Mouse (Mus musculus) large intestine, adult 2 months (tissue): ENCODE measurements around the gene Kbtbd2. TPM values are rescaled to one million over a fixed set of nuclear protein-coding genes. Genes with fewer than 3 reads are reported as not detected.

Source experiments
- DNase-seq: peaks from one replicate; pipeline ENCODE4 v3.0.0-alpha.2; 2012; ENCODE audit warnings: low read depth, low spot score
- WGBS: fragments of 180-500 bp; shearing (Covaris S2); methylation state at CpG from one replicate; pipeline ENCODE4 v1.1.7; 2018; 5-methylcytosine and 5-hydroxymethylcytosine counted together
- polyA plus RNA-seq: library from polyadenylated mRNA; depleted of rRNA; stranded (reverse); fragments of >200 nt; gene quantifications from 2 replicates; pipeline ENCODE4 v1.2.3, GENCODE M21; 2012; rRNA removed

The Kbtbd2 gene
- polyA plus RNA-seq, 1 experiment, result 6.1 TPM

GRCm38 (mm10) chr6:56789336-56789735 lies 8.3 kb downstream of the Kbtbd2 start:
- 26% methylated on average over 3 of the region's 3 CpGs for WGBS
- DNase-seq, result no peak

GRCm38 (mm10) chr6:56787668-56788067 lies 9.9 kb downstream of the Kbtbd2 start:
- DNase-seq, result no peak
- WGBS, result 25% methylated on average over 2 of the region's 2 CpGs

GRCm38 (mm10) chr6:56785068-56785467 lies 12.5 kb downstream of the Kbtbd2 start:
- 49% methylated on average over 5 of the region's 5 CpGs for WGBS
- DNase-seq, result no peak

- 33% methylated on average over 4 of the region's 4 CpGs for WGBS
- DNase-seq, result peak; percentile 69
Measured at GRCm38 (mm10) chr6:56783561-56784272, 13.9 kb downstream of the Kbtbd2 start.

GRCm38 (mm10) chr6:56779636-56780035 lies 18.0 kb downstream of the Kbtbd2 start:
- DNase-seq, result no peak
- 91% methylated on average over 5 of the region's 5 CpGs for WGBS

GRCm38 (mm10) chr6:56775816-56776215 lies 21.8 kb downstream of the Kbtbd2 start:
- WGBS, result 28% methylated on average over 3 of the region's 3 CpGs
- no peak for DNase-seq

- 38% methylated on average over 4 of the region's 4 CpGs for WGBS
- no peak for DNase-seq
Measured at GRCm38 (mm10) chr6:56765696-56766095, 31.9 kb downstream of the Kbtbd2 start.

- no peak for DNase-seq
- 27% methylated on average over 3 of the region's 3 CpGs for WGBS
Measured at GRCm38 (mm10) chr6:56765265-56765664, 32.3 kb downstream of the Kbtbd2 start.

- no peak for DNase-seq
- 76% methylated on average over 1 of the region's 1 CpGs for WGBS
Measured at GRCm38 (mm10) chr6:56759324-56759723, 38.3 kb downstream of the Kbtbd2 start.

GRCm38 (mm10) chr6:56756117-56756516 lies 41.5 kb downstream of the Kbtbd2 start:
- 86% methylated on average over 1 of the region's 1 CpGs for WGBS
- no peak for DNase-seq

GRCm38 (mm10) chr6:56753719-56754118 lies 43.9 kb downstream of the Kbtbd2 start:
- 90% methylated on average over 3 of the region's 3 CpGs for WGBS
- no peak for DNase-seq

- WGBS, result 36% methylated on average over 5 of the region's 5 CpGs
- no peak for DNase-seq
Measured at GRCm38 (mm10) chr6:56745950-56746543, 51.6 kb downstream of the Kbtbd2 start.

GRCm38 (mm10) chr6:56732545-56732944 lies 65.1 kb downstream of the Kbtbd2 start:
- DNase-seq, result no peak
- 77% methylated on average over 2 of the region's 2 CpGs for WGBS

Other genes with a start within 250 kb of the Kbtbd2 start
- gene Pde1c, start 228.7 kb downstream of the Kbtbd2 start, polyA plus RNA-seq, result 0.36 and 0.80 TPM in 2 replicates
- gene Lsm5, start 93.1 kb downstream of the Kbtbd2 start, polyA plus RNA-seq, result 5.8 and 8.8 TPM in 2 replicates
- gene Avl9, start 82.9 kb downstream of the Kbtbd2 start, polyA plus RNA-seq, result 4.2 and 7.7 TPM in 2 replicates
- gene Fkbp9, start 34.2 kb upstream of the Kbtbd2 start, polyA plus RNA-seq, result 11.8 and 13.2 TPM in 2 replicates
- gene Nt5c3, start 126.1 kb upstream of the Kbtbd2 start, polyA plus RNA-seq, result 10.5 and 13.4 TPM in 2 replicates
- 0.07 TPM in 1 of 2 replicates, not detected in the other for gene Vmn1r4, start 126.2 kb upstream of the Kbtbd2 start, polyA plus RNA-seq
- gene Vmn1r5, start 172.5 kb upstream of the Kbtbd2 start, polyA plus RNA-seq, result not detected in 2 replicates
- not detected in 2 replicates for gene Vmn1r6, start 199.4 kb upstream of the Kbtbd2 start, polyA plus RNA-seq
- not detected in 2 replicates for gene Vmn1r7, start 227.5 kb upstream of the Kbtbd2 start, polyA plus RNA-seq
- not detected in 2 replicates for gene Vmn1r8, start 234.5 kb upstream of the Kbtbd2 start, polyA plus RNA-seq